Mouse (Mus musculus) gastrocnemius, postnatal 4 days (tissue): ENCODE measurements around the gene Tcf7l1. TPM values are rescaled to one million over a fixed set of nuclear protein-coding genes. Genes with fewer than 3 reads are reported as not detected.

Experiments
- DNase-seq, 2 experiments: peaks; one replicate each; pipeline ENCODE4 v3.0.0; 2021 to 2022; ENCODE audit warnings: low spot score in 2 of 2, mixed read lengths in 2 of 2
- total RNA-seq, 2 experiments: library from RNA; stranded (reverse); gene quantifications; 2 replicates each; pipeline ENCODE4 v1.2.3; 2021

The Tcf7l1 gene
- total RNA-seq, 2 experiments from 2014 or later = 32.9 to 34.8 TPM

- DNase-seq = no peak
Measured at GRCm38 (mm10) chr6:72748421-72748820, 40.6 kb downstream of the Tcf7l1 start.

DNA sequence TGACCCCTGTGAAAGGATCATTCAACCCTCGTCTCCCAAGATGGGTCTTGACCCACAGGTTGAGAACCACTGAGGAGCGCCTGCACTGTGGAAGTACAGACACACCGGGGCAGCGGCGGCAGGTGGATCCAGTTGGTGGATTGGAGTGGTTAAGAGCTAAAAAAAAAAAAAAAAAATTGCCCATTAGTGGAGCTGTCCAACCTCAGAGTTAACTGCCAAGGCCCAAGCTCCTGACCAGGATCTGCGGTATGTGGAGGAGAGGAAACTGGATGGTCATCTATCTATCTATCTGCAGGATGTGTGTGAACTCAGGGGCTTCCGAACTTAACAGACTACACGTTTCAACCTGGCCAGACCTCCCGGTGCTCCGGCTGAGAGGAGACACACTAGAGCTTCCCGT, 41.2 kb downstream of the Tcf7l1 start:
- DNase-seq = no peak

DNA sequence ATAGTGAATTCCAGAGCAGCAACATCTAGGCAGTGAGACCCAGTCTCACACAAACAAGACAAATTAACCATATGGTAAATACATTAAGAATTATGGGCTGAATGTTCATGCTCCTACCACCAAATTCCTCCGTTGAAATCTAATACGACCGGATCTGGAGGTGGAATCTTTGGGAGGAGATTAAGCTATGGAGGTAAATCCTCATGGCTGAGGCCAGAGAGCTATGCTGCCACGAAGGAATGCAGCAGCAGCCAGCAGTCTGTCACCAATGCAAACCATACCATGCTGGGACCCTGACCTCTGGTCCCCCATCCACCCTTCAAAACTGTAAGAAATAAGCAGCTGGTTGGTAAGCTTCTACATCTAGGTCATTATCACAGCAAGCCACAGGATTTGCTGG, 41.9 kb downstream of the Tcf7l1 start:
- no peak for DNase-seq

- DNase-seq = no peak
Measured at GRCm38 (mm10) chr6:72745781-72746180, 43.3 kb downstream of the Tcf7l1 start.

GRCm38 (mm10) chr6:72744144-72744800, 44.8 kb downstream of the Tcf7l1 start:
- DNase-seq = no peak

DNA sequence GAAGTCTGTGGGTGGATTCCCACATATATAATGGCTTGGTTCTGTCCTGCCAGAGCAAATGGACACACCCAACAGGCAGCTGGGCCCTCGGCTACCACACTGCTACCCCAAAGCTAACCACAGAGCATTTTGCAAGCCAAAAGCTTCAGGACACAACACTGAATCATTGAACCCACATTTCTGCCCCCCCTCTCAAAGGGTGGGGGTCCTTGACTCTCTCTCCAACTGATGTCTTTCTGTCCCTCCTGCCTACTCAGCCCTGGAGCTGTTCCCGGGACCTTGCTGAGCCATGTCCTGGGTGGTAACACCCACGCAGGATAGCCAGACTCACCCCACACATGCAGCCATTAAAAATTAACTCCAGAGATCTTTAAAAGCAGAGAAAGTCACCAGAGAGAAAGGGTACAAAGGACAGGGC, 45.4 kb downstream of the Tcf7l1 start:
- DNase-seq = no peak

GRCm38 (mm10) chr6:72742331-72742730, 46.7 kb downstream of the Tcf7l1 start:
- DNase-seq = no peak

DNA sequence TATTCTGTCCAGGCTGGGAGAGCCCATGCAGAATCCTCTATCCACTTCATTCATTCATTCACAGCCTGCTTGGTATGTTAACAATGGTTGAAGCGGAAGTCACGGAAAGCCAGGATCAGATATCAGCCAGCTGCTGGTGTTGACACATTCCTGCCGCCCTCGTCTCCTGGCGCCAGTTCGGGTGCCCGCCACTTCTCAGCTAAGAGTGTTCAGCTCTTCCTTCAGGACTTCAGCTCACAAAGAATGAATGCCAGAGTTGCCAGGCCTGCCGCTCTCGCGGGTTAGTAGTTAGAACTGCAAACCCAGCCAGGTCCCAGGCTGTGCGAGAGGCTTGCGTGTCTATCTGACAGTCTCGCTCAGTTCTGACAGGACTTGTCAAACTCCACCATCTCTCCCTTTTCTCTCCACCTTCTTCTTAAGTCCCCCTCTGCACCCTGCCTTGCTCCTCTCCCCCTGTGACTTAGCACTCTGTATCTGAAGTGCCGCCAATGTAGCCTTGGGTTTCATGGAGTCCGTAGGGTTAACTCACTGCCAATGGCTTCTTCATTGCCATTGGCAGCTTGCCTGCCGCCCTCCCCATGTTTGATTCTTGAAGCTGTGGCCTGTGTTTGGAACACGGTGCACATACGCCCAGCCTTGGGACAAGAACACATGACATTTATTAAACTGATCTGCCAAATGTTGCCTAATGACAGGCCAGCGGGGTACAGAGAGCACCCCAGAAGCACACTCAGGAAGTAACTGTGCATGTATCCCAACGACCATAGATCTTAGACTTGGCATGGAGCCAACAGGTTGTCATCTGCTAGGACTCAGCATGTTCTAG, 48.2 kb downstream of the Tcf7l1 start:
- peak in 1 of 2 experiments; percentile 38 for DNase-seq

DNA sequence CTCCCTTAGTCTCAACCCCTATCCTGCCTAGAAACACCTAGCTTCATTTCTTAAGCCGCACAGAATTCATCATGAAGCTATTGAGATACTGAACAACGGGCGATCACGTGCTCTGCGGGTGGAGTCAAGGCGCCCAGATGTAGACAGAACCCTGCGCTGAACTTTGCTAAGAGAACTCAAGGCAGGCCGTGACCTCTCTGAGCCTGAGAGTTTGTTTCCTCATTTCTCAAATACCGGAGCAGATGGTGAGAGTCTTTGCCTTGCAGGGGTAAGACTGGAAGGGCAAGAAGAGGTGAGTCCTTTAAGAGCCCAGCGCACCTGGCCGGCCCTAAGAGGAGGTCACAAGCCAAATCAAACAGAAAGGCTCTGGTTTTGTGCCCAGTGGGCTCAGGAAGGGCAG, 52.2 kb downstream of the Tcf7l1 start:
- DNase-seq = no peak

DNA sequence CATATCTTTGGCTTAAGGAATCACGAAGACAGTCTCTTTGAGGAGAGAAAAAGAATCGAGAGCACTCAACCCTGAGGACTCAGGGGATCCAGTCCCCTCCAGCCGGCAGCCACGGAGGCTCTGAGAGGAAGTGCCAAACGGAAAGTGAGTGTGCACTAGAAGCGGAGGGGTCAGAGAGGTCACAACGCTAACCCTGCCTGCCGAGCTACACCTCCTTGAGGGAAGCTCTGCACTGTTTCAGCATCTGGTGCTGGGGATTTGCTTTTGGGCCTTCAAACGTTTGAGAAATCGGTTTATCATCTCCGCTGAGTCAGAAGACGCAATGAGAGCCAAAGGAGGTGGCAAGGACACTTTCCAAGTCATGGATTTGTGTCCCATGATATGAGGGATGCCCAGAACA, 53.8 kb downstream of the Tcf7l1 start:
- DNase-seq = no peak

DNA sequence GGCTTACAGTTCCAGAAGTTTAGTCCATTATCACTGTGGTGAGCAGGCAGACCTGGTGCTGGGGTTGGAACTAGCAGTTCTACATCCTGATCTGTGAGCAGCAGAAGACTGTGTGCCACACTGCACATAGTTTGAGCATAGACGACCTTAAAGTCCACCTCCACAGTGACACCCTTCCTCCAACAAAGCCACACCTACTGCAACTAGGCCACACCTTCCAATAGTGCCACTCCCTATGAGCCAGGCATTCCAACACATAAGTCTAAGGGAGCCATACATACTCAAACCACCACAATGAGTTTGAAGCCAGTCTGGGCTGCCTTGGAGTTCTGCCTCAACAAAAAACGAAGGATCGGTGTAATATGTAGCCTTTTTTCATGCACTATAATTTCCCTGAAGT, 55.7 kb downstream of the Tcf7l1 start:
- DNase-seq = no peak

DNA sequence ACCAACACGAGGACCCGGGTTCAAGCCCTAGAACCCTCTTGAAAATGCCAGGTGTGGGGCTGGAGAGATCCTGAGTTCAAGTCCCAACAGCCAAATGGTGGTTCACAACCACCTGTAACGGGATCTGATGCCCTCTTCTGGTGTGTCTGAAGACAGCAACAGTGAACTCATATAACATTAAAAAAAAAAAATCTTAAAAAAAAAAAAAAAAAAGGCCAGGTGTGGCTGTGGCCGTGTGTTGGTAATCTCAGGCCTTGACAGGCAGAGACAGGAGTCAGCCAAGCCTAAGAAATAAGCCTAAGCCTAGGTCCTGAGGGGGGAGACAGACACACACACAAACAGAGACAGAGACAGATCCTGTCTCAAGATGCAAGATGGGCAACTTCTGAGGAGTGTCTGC, 56.9 kb downstream of the Tcf7l1 start:
- no peak for DNase-seq

DNA sequence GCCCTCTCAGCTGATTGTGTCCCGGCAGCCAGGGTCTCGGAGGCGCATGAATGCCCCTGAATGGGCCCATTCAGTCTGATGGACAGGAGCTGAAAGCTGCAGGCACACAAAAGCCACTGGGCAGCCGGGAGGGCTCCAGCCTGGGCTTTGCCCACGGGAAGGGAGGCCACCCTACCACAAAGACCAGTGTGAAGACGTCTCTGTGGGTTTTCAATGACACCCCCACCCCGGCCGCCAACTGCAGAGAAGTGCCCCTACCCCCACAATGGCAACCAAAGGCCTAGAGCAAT, 58.5 kb downstream of the Tcf7l1 start:
- DNase-seq = no peak

DNA sequence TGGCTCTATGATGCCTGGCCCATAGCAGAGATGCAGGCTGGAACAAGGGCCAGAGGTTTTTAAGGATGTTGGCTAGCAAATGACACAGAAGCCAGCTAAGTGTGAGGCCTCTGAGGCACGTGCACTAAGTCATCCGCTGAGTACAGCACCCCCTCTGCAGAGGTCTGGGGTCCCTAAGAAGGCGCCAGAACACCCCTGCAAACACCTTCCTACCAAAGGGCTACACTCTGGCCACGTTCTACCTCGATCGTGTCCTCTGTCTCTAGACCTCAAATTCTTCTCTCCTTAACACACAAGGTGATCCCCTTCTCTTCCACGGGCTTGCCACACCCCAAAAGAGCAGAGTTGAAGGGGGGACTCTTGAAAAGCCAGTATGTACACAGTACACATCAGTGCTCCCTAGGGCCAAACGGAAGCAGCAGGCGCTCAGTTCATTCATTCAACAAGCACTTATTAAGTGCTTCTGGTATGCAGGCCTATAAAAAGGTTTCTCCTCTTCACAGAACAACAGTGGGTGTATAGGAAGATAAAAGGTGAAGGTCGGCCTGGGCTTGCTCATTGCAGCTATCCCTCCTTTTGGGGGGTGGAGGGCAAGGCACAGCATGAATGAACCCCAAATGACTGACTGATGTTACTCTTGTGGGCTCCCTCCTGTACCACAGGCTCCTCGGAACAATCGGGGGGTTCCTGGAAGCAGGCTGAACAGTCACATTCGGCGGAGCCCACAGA, 59.1 kb downstream of the Tcf7l1 start:
- DNase-seq = no peak

GRCm38 (mm10) chr6:72727826-72728225, 61.2 kb downstream of the Tcf7l1 start:
- DNase-seq = no peak

DNA sequence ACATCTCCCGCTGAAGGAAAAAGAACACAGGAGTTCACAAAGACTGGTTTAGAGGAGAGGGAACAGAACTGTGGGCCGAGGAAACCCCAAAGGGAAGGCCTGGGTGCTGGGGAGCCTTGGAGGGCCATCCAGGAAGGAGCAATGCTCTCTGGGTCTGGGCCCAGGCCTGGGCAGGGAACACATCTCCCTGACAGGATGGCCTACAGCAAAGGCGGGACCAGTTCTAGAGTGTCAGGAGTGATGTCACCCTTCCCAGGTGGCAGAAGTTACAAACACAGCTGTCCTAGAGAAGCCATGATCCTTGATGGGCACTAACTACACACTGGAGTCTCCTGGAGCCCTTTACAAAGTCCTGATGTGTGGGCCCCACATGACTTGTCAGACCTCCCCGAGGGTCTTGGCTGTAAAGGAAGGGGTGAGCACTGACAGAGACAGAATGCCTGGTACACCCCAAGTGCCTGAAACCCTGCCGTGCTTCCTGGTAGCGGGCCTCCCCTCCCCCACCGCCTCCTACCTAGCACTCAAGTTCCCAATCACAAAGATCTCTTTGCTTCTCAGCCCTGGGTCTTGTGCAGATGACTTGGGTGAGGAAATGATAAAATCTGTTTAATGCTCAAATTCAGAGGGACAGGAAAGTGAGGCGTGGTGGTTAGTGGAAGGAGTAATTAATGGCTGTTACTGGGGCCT, 64.4 kb downstream of the Tcf7l1 start:
- DNase-seq = no peak

DNA sequence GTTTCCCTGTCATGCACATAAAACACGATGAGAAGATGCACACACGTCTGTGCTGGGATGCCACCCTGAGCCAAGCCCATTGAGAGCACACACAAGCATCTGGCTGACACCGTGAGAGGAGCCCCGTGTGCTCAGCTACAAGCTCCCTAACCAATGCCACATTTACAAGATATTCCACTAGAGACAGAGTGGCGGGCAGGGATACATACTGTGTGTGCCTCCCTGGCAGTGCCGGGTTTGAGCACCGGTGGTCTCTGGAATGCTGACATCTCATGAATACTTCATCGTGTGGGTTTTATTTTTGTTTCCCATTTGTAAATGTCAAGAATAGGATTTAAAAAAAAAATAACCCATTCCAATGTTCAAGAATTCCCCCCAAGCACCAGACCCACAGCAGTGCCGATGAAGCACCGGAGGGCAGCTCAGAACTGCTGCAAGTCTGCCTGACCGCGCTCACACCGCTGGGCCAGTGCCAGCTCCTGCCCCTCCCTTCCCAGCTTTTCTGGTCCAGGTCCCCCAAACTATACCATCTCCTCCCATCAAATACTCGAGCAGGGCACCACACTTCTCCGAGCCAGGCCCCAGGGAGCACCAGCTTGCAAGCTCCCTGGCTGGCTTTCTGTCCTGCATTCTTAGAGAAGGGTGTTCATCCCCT, 65.2 kb downstream of the Tcf7l1 start:
- no peak for DNase-seq

- DNase-seq = no peak
Measured at GRCm38 (mm10) chr6:72723143-72723542, 65.9 kb downstream of the Tcf7l1 start.

DNA sequence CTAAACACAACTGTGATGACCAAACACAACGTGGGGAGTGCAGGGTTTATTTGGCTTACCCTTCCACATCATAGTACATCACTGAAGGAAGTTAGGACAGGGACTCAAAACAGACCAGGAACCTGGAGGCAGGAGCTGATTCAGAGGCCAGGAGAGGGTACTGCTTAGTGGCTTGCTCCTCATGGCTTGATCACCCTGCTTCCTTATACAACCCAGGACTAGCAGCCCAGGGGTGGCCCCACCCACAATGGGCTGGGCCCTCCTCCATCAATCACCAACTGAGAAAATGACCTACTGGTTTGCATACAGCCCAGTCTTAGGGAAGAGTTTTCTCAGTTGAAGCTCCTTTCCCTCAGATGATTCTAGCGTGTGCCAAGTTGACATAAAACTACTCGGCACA, 68.2 kb downstream of the Tcf7l1 start:
- DNase-seq = no peak

- DNase-seq = peak in 1 of 2 experiments; percentile 37
Measured at GRCm38 (mm10) chr6:72714726-72715125, 74.3 kb downstream of the Tcf7l1 start.

DNA sequence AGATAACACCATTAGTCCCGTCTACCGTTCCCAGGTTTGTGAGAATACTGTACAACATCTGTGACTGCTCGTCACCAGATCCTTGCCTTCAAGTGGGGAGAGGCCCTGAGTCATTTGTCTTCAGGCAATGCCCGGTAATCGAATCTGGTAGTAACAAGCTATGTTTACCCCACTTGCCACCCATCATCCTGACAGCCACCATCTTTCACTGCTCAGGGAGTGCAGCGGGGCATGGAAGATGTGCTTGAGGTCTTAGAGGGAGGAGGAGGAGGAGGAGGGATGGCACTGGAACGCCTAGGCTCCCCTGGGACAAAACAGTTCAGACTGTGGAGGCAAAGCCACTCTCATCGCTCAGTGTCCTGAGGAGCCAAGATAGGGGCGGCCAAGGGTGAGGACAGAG, 74.8 kb downstream of the Tcf7l1 start:
- no peak for DNase-seq
